Mouse (Mus musculus): ENCODE data around the gene Fbxl19. TPM values are rescaled to one million over a fixed set of nuclear protein-coding genes. Genes with fewer than 3 reads are reported as not detected.
"Not testable (repeated sequence)": the region's sequence is repeated elsewhere in the genome, so short reads cannot be mapped to it uniquely, and the experiment has no call there.

Fbxl19 gene
- polyA plus RNA-seq, 1 experiment from 2014 or later, result 9.1 TPM

DNA sequence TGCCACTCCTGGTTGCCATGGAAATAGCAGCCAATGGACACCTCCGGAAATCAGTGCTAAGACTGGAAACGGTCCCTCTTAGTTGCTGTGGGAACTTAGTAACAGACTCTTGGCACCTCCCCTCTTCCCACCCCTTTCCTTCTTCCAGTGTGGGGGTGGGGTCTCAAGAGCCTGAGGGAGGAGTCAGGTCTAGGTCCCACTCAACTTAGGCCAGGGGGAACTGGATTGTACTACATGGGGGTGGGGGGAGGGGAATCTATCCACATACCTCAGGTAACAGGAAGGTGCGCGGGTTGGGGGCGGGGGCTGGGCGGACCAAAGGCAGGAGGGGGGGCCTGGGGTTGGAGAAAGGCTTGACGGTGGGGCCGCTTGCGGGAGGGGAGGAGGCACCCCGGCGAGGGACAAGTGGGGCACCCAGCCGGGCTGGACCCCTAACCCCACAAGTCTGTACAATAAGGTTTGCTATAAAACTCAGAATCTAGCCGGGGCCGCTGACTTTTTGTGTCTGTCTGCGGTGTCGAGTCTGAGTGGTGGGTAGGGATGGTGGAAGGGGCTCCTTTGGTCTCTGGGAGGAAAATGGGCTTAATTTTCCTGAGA is 24.8 kb downstream of the Fbxl19 start:
- Histone ChIP-seq H3K36me3 (ENCODE audit: control insufficient read depth, insufficient read depth, low read length) (peaks cover 32% of the 10 kb centered on the region), H3K4me1 (ENCODE audit: control insufficient read depth, insufficient read depth, low read length) (peaks cover 8% of the 10 kb centered on the region; the same call in 1 of the 2 replicates), H3K9ac (replicated peaks; ENCODE audit: low read depth, low read length) (peak overlapping the region; percentile 53; the same call in 1 of the 2 replicates), H3K9me3 (ENCODE audit: control insufficient read depth, low read length) (no peaks in the 10 kb centered on the region), H3K27me3 (ENCODE audit: control insufficient read depth, insufficient read depth, low read length) (no peaks in the 10 kb centered on the region), H3K27ac (ENCODE audit: low read depth, low read length) (peak overlapping the region; percentile 30), H3K4me3 (ENCODE audit: low read depth, low read length) (peak overlapping the region; percentile 40), H3K4me2 (ENCODE audit: low read depth, low read length) (peak overlapping the region; percentile 61)
- WGBS, result 1% methylated on average over 16 of the region's 16 CpGs
- peak; percentile 84 for ATAC-seq (ENCODE audit: low read depth)

DNA sequence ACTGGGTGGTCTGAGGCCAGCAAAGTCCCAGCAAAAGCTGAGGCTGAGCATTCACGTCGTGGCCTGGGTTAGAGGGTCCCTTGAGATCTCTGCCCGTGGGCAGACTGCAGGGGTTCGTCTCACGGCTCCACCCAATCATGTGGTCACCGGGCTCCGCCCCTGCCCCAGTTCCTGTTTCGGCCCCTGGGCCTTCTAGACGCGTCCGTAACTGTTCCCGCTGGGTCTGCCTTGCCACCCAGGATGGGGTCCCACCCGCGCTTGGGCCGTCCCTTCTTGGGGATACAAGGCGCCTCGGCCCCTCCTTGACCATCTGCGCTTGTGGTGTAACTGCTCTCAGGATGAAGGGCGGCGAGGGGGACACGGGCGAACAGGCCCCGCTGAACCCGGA is 25.3 kb downstream of the Fbxl19 start, which contains the start of gene Orai3:
Gene Orai3, plus strand, starts transcription at position 165 of the 388 bp plus-strand sequence.
- Histone ChIP-seq H3K27me3 (ENCODE audit: control insufficient read depth, insufficient read depth, low read length) (no peaks in the 10 kb centered on the region), H3K9ac (replicated peaks; ENCODE audit: low read depth, low read length) (peak within 1 kb of the TSS; percentile 53), H3K4me1 (ENCODE audit: control insufficient read depth, insufficient read depth, low read length) (peaks cover 8% of the 10 kb centered on the region; the same call in 1 of the 2 replicates), H3K9me3 (ENCODE audit: control insufficient read depth, low read length) (no peaks in the 10 kb centered on the region), H3K36me3 (ENCODE audit: control insufficient read depth, insufficient read depth, low read length) (peaks cover 30% of the 10 kb centered on the region), H3K4me3 (ENCODE audit: low read depth, low read length) (peak within 1 kb of the TSS; percentile 40), H3K27ac (ENCODE audit: low read depth, low read length) (peak within 1 kb of the TSS; percentile 30), H3K4me2 (ENCODE audit: low read depth, low read length) (peak within 1 kb of the TSS; percentile 61)
- peak; percentile 60; the same call in 1 of the 2 replicates for ATAC-seq (ENCODE audit: low read depth)
- under 1% methylated on average over 24 of the region's 24 CpGs for WGBS

DNA sequence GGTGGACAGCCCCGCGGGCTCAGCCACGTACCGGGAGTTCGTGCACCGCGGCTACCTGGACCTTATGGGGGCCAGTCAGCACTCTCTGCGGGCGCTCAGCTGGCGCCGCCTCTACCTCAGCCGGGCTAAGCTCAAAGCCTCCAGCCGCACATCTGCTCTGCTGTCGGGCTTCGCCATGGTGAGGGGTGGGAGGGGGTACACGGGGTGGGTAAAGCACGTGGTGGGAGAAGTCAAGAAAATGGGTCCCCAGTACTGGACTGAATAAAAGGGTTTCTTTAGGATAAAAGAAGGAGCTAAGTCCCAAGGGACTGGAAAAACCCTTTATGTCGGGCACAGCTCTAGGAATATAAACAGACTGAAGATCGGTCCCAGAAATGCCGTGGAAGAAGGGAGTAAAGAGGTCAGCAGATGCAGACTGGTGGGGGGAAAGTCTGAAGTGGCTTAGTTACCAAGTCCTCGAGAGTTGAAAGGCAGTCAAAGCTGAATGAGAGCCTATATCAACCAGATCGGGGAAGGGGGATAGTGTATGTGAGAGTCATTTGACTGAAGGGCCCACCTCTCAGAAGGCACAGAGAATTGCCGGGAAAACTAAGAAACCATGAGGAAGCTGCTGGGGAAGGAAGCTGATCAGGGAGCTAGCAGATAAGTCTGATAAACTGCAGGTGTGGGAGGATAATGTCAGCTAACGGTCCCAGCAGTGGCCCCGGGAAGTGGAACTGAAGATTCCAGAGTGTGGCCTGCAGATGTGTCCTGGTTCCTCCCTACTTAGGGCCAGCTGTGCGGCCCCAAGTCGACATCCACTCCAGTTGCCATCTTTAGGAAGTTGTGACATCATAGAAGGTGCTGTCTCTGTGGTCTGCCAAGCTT is 25.9 kb downstream of the Fbxl19 start:
- peaks cover 24% of the 10 kb centered on the region for H3K36me3 ChIP-seq (ENCODE audit: control insufficient read depth, insufficient read depth, low read length)
- WGBS, result 5% methylated on average over 27 of the region's 27 CpGs
- H3K4me1 ChIP-seq (ENCODE audit: control insufficient read depth, insufficient read depth, low read length), result peaks cover 8% of the 10 kb centered on the region; the same call in 1 of the 2 replicates
- ATAC-seq (ENCODE audit: low read depth), result peak; percentile 25; the same call in 1 of the 2 replicates
- H3K9me3 ChIP-seq (ENCODE audit: control insufficient read depth, low read length), result no peaks in the 10 kb centered on the region
- H3K4me2 ChIP-seq (ENCODE audit: low read depth, low read length), result peak overlapping the region; percentile 61
- peak overlapping the region; percentile 30; the same call in 1 of the 2 replicates for H3K27ac ChIP-seq (ENCODE audit: low read depth, low read length)
- H3K4me3 ChIP-seq (ENCODE audit: low read depth, low read length), result peak overlapping the region; percentile 40
- H3K27me3 ChIP-seq (ENCODE audit: control insufficient read depth, insufficient read depth, low read length), result no peaks in the 10 kb centered on the region
- peak overlapping the region; percentile 53 for H3K9ac ChIP-seq (replicated peaks; ENCODE audit: low read depth, low read length)

DNA sequence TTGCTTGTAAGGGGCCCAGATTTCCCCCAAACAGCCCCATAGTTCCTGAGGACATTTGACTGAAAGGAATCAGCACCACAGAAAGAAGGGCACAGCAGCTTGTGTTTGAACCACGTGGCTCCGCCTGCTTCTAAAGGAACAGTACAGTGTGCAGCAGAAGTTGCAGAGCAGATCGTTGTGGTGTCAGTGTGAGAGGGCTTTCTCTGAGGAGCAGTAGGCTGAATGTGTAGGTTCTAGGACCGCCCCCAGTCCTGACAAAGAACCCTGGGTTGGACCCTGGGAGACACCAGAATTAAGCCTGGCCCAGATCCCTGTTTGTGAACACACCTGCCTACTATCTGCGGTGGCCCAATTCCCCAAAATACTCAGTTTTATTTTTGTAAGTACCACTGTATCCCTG is 26.9 kb downstream of the Fbxl19 start:
- no peak overlapping the region for H3K27ac ChIP-seq (ENCODE audit: low read depth, low read length)
- ATAC-seq (ENCODE audit: low read depth), result no peak
- 73% methylated on average over 5 of the region's 5 CpGs for WGBS
- peaks cover 8% of the 10 kb centered on the region; the same call in 1 of the 2 replicates for H3K4me1 ChIP-seq (ENCODE audit: control insufficient read depth, insufficient read depth, low read length)
- H3K4me2 ChIP-seq (ENCODE audit: low read depth, low read length), result no peak overlapping the region
- no peaks in the 10 kb centered on the region for H3K27me3 ChIP-seq (ENCODE audit: control insufficient read depth, insufficient read depth, low read length)
- peak overlapping the region; percentile 16; the same call in 1 of the 2 replicates for H3K9ac ChIP-seq (replicated peaks; ENCODE audit: low read depth, low read length)
- H3K4me3 ChIP-seq (ENCODE audit: low read depth, low read length), result no peak overlapping the region
- peaks cover 18% of the 10 kb centered on the region for H3K36me3 ChIP-seq (ENCODE audit: control insufficient read depth, insufficient read depth, low read length)
- no peaks in the 10 kb centered on the region for H3K9me3 ChIP-seq (ENCODE audit: control insufficient read depth, low read length)

DNA sequence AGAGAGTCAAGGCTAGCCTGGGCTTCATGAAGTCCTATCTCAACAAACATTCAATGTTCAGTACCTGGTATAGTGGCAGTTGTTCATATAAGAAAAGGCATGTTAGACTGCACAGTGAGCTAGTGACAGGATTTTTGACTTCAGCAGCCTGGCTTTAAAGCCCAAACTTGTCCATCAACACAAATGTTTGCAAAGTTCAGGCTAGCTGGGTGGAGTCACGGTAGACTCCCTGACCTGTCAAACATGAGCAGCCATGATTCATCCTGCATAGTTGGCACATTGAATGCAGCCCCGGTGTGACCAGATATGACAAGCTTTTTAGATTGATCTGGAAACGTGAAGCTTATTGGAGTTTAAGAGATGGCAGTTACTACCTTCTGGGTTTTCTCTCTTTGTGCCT is 27.7 kb downstream of the Fbxl19 start:
- Histone ChIP-seq H3K4me2 (ENCODE audit: low read depth, low read length) (no peak overlapping the region), H3K4me3 (ENCODE audit: low read depth, low read length) (no peak overlapping the region), H3K27ac (ENCODE audit: low read depth, low read length) (no peak overlapping the region), H3K36me3 (ENCODE audit: control insufficient read depth, insufficient read depth, low read length) (peaks cover 11% of the 10 kb centered on the region), H3K9me3 (ENCODE audit: control insufficient read depth, low read length) (no peaks in the 10 kb centered on the region), H3K27me3 (ENCODE audit: control insufficient read depth, insufficient read depth, low read length) (no peaks in the 10 kb centered on the region), H3K9ac (replicated peaks; ENCODE audit: low read depth, low read length) (no peak overlapping the region), H3K4me1 (ENCODE audit: control insufficient read depth, insufficient read depth, low read length) (peaks cover 8% of the 10 kb centered on the region; the same call in 1 of the 2 replicates)
- 92% methylated on average over 3 of the region's 3 CpGs for WGBS
- no peak for ATAC-seq (ENCODE audit: low read depth)

DNA sequence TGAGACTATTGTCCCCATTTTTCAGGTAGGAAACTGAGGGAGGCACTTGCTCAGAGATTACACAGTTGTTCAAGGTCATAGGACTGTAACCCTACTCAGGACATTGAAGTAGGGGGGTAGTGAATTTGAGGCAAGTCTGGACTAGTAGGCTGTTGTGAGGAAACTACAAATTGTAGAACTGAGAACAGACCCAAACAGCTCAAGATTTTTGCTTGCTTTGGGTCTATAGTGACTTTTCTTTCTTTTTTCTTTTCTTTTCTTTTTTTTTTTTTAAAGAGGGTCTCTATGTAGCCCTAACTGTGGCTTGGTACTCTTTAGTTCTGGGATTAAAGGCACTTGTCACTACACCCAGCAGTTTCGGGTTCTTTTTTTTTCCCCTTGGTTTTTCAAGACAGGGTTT is 28.2 kb downstream of the Fbxl19 start:
- Histone ChIP-seq H3K27ac (ENCODE audit: low read depth, low read length) (no peak overlapping the region), H3K9me3 (ENCODE audit: control insufficient read depth, low read length) (no peaks in the 10 kb centered on the region), H3K9ac (replicated peaks; ENCODE audit: low read depth, low read length) (no peak overlapping the region), H3K36me3 (ENCODE audit: control insufficient read depth, insufficient read depth, low read length) (peaks cover 6% of the 10 kb centered on the region), H3K4me3 (ENCODE audit: low read depth, low read length) (no peak overlapping the region), H3K4me2 (ENCODE audit: low read depth, low read length) (no peak overlapping the region), H3K4me1 (ENCODE audit: control insufficient read depth, insufficient read depth, low read length) (peaks cover 8% of the 10 kb centered on the region; the same call in 1 of the 2 replicates), H3K27me3 (ENCODE audit: control insufficient read depth, insufficient read depth, low read length) (no peaks in the 10 kb centered on the region)
- ATAC-seq (ENCODE audit: low read depth), result no peak
- 87% methylated on average over 1 of the region's 1 CpGs for WGBS

DNA sequence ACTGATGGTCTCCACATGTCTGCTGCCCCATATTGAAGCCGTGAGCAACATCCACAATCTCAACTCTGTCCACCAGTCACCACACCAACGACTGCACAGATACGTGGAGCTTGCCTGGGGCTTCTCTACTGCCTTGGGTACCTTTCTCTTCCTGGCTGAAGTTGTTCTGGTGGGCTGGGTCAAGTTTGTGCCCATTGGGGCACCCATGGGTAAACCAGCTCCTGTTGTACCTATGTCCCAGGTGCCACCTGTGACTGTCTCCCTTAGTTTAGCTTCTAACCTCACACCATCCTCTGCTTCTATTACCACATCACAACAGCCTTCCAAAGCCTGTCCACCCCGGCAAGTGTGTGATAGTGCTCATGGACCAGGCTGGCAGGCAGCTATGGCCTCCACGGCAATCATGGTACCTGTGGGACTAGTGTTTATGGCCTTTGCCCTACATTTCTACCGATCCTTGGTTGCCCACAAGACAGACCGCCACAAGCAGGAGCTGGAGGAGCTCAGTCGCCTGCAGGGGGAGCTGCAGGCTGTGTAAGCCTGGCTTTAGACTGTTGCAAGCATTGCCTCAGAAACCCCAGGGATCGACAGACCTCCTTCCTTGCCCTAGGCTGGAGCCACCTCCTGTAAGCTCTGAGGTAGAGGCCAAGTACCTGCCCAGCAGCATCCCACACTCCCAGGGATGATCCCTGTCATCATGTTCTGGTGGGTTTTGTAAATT is 29.5 kb downstream of the Fbxl19 start:
- no peaks in the 10 kb centered on the region for H3K36me3 ChIP-seq (ENCODE audit: control insufficient read depth, insufficient read depth, low read length)
- H3K4me2 ChIP-seq (ENCODE audit: low read depth, low read length), result no peak overlapping the region
- H3K27me3 ChIP-seq (ENCODE audit: control insufficient read depth, insufficient read depth, low read length), result no peaks in the 10 kb centered on the region
- no peak for ATAC-seq (ENCODE audit: low read depth)
- peaks cover 15% of the 10 kb centered on the region for H3K4me1 ChIP-seq (ENCODE audit: control insufficient read depth, insufficient read depth, low read length)
- H3K27ac ChIP-seq (ENCODE audit: low read depth, low read length), result no peak overlapping the region
- 40% methylated on average over 9 of the region's 9 CpGs for WGBS
- no peaks in the 10 kb centered on the region for H3K9me3 ChIP-seq (ENCODE audit: control insufficient read depth, low read length)
- H3K9ac ChIP-seq (replicated peaks; ENCODE audit: low read depth, low read length), result no peak overlapping the region
- H3K4me3 ChIP-seq (ENCODE audit: low read depth, low read length), result no peak overlapping the region

DNA sequence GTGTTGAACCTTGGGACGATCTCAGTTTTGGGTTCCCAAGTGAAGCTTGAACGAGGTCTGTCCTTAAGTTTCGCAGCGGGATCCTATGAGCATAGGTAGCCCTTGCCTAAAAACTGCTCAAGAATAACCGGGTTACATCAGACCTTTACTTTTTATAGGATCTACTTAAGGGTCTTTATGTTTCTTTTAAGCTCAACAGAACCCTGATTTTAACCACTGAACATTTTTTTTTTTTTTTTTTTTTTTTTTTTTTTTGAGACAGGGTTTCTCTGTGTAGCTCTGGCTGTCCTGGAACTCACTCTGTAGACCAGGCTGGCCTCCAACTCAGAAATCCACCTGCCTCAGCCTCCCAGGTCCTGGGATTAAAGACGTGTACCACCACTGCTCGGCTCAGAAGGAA is 31.5 kb downstream of the Fbxl19 start:
- Histone ChIP-seq H3K9ac (replicated peaks; ENCODE audit: low read depth, low read length) (peak overlapping the region; percentile 84), H3K4me2 (ENCODE audit: low read depth, low read length) (peak overlapping the region; percentile 72), H3K4me3 (ENCODE audit: low read depth, low read length) (peak overlapping the region; percentile 62), H3K27ac (ENCODE audit: low read depth, low read length) (peak overlapping the region; percentile 96)
- H3K4me1 ChIP-seq (ENCODE audit: control insufficient read depth, insufficient read depth, low read length); H3K27me3 ChIP-seq (ENCODE audit: control insufficient read depth, insufficient read depth, low read length); H3K9me3 ChIP-seq (ENCODE audit: control insufficient read depth, low read length); ATAC-seq (ENCODE audit: low read depth); H3K36me3 ChIP-seq (ENCODE audit: control insufficient read depth, insufficient read depth, low read length): not testable (repeated sequence)
- 77% methylated on average over 7 of the region's 7 CpGs for WGBS
